Mouse (Mus musculus) CH12.LX (cell line): ENCODE data around the gene Erh.

ENCODE experiments used
- CTCF ChIP-seq, 2 experiments: IDR thresholded peaks in 1 of 2; conservative IDR thresholded peaks in 1 of 2; 2 replicates each; pipeline ENCODE4 v1.5.1; 2011 to 2012; ENCODE audit warnings: low read depth in 2 of 2, low read length in 2 of 2, improper control_type of control experiment in 1 of 2, inconsistent platforms in 1 of 2, mild to moderate bottlenecking in 1 of 2, moderate library complexity in 1 of 2
- E2F4 ChIP-seq: IDR thresholded peaks from 2 replicates; pipeline ENCODE4 v1.6.1; 2011; ENCODE audit warnings: low read depth, low read length, improper control_type of control experiment; ENCODE audit not compliant: insufficient replicate concordance
- EP300 ChIP-seq: IDR thresholded peaks from 2 replicates; pipeline ENCODE4 v1.6.1; 2011; ENCODE audit warnings: low read length, improper control_type of control experiment
- HCFC1 ChIP-seq: IDR thresholded peaks from 2 replicates; pipeline ENCODE4 v1.6.1; 2012; ENCODE audit warnings: low read depth, mild to moderate bottlenecking, inconsistent platforms, low read length, improper control_type of control experiment
- JUND ChIP-seq: conservative IDR thresholded peaks from 2 replicates; pipeline ENCODE4 v1.6.1; 2011; ENCODE audit warnings: low read depth, low read length, improper control_type of control experiment
- MAX ChIP-seq: IDR thresholded peaks from 2 replicates; pipeline ENCODE4 v1.6.1; 2011; ENCODE audit warnings: low read length, improper control_type of control experiment
- MAZ ChIP-seq: IDR thresholded peaks from 2 replicates; pipeline ENCODE4 v1.6.1; 2012; ENCODE audit warnings: low read depth, mild to moderate bottlenecking, inconsistent platforms, low read length, improper control_type of control experiment, moderate library complexity
- PAX5 ChIP-seq: IDR thresholded peaks from 2 replicates; pipeline ENCODE4 v1.6.1; 2012; ENCODE audit warnings: low read length, inconsistent platforms, mixed read lengths
- POLR2A ChIP-seq: IDR thresholded peaks from 2 replicates; pipeline ENCODE4 v1.6.1; 2011; ENCODE audit warnings: low read depth, mild to moderate bottlenecking, improper control_type of control experiment, low read length
- RCOR1 ChIP-seq: conservative IDR thresholded peaks from 2 replicates; pipeline ENCODE4 v1.6.1; 2012; ENCODE audit warnings: low read depth, mild to moderate bottlenecking, inconsistent platforms, low read length, improper control_type of control experiment
- TBP ChIP-seq: conservative IDR thresholded peaks from 2 replicates; pipeline ENCODE4 v1.6.1; 2011; ENCODE audit warnings: low read depth, low read length, improper control_type of control experiment
- TCF12 ChIP-seq: IDR thresholded peaks from 2 replicates; pipeline ENCODE4 v1.6.1; 2014; ENCODE audit warnings: low read depth, mild to moderate bottlenecking, inconsistent platforms, low read length, improper control_type of control experiment
- USF1 ChIP-seq: IDR thresholded peaks from 2 replicates; pipeline ENCODE4 v1.6.1; 2014; ENCODE audit warnings: low read depth, mild to moderate bottlenecking, inconsistent platforms, low read length, improper control_type of control experiment
- ZNF384 ChIP-seq: IDR thresholded peaks from 2 replicates; pipeline ENCODE4 v1.6.1; 2012; ENCODE audit warnings: low read depth, low read length, improper control_type of control experiment, inconsistent platforms

DNA sequence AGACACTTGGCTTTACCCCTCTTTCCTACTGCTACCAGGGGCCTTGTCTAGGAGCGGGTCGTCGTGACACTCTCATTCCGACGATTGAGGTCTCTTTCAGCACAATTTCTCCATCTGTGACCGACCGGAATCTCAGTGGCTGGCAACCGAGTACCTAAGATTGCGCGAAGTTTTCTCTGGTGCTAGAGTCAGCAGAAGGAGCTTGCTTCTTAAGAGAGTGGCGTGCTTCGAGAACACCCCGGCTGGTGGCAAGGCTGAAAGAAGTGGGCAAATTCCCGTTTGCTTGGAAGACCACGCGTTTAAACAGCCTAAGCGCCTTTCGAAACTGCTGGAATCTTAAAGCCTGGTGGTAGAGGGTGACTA is 346 bp upstream of the Erh start:
- TF ChIP-seq MAZ: no peak
- no peak for TF ChIP-seq EP300
- no peak for TF ChIP-seq CTCF (conservative IDR thresholded peaks at IDR 0.05 in 1 of 2, IDR thresholded peaks at IDR 0.05 in 1 of 2; ENCODE audit: low read depth in 2 of 2, low read length in 2 of 2)
- TF ChIP-seq ZNF384: no peak
- no peak for TF ChIP-seq RCOR1
- no peak for TF ChIP-seq E2F4
- TF ChIP-seq JUND: no peak
- TF ChIP-seq HCFC1: no peak
- no peak for TF ChIP-seq USF1
- TF ChIP-seq PAX5: no peak
- TF ChIP-seq TCF12: no peak
- TF ChIP-seq POLR2A: no peak
- TF ChIP-seq MAX: no peak
- no peak for TF ChIP-seq TBP
